Mouse (Mus musculus): ENCODE results near the gene Jmjd1c.
"Not testable (repeated sequence)": the region's sequence is repeated elsewhere in the genome, so short reads cannot be mapped to it uniquely, and the experiment has no call there.

Jmjd1c gene

GRCm38 (mm10) chr10:67100011-67100661, 4.2 kb downstream of the Jmjd1c start:
- DNase-seq (ENCODE audit: extremely low spot score, low read depth, low spot score), result no peak

- no peak for DNase-seq (ENCODE audit: extremely low spot score, low read depth, low spot score)
These were observed 4.9 kb downstream of the Jmjd1c start for GRCm38 (mm10) chr10:67100831-67101251.

- no peak for DNase-seq (ENCODE audit: extremely low spot score, low read depth, low spot score)
These were observed 8.6 kb downstream of the Jmjd1c start for GRCm38 (mm10) chr10:67104543-67104942.

- DNase-seq (ENCODE audit: extremely low spot score, low read depth, low spot score), result no peak
These were observed 9.6 kb downstream of the Jmjd1c start for GRCm38 (mm10) chr10:67105331-67106217.

GRCm38 (mm10) chr10:67106400-67106799, 10.5 kb downstream of the Jmjd1c start:
- no peak for DNase-seq (ENCODE audit: extremely low spot score, low read depth, low spot score)

GRCm38 (mm10) chr10:67107017-67107761, 11.3 kb downstream of the Jmjd1c start:
- DNase-seq (ENCODE audit: extremely low spot score, low read depth, low spot score), result no peak

GRCm38 (mm10) chr10:67108096-67108495, 12.2 kb downstream of the Jmjd1c start:
- DNase-seq (ENCODE audit: extremely low spot score, low read depth, low spot score), result no peak

- DNase-seq (ENCODE audit: extremely low spot score, low read depth, low spot score), result no peak
These were observed 13.7 kb downstream of the Jmjd1c start for GRCm38 (mm10) chr10:67109635-67110034.

GRCm38 (mm10) chr10:67111044-67111798, 15.3 kb downstream of the Jmjd1c start:
- DNase-seq (ENCODE audit: extremely low spot score, low read depth, low spot score), result no peak

- no peak for DNase-seq (ENCODE audit: extremely low spot score, low read depth, low spot score)
These were observed 15.9 kb downstream of the Jmjd1c start for GRCm38 (mm10) chr10:67111799-67112177.

- DNase-seq (ENCODE audit: extremely low spot score, low read depth, low spot score), result not testable (repeated sequence)
These were observed 17.0 kb downstream of the Jmjd1c start for GRCm38 (mm10) chr10:67112967-67113366.

- DNase-seq (ENCODE audit: extremely low spot score, low read depth, low spot score), result no peak
These were observed 17.9 kb downstream of the Jmjd1c start for GRCm38 (mm10) chr10:67113833-67114232.

- no peak for DNase-seq (ENCODE audit: extremely low spot score, low read depth, low spot score)
These were observed 19.2 kb downstream of the Jmjd1c start for GRCm38 (mm10) chr10:67115115-67115514.

- no peak for DNase-seq (ENCODE audit: extremely low spot score, low read depth, low spot score)
These were observed 19.8 kb downstream of the Jmjd1c start for GRCm38 (mm10) chr10:67115666-67116091.

- DNase-seq (ENCODE audit: extremely low spot score, low read depth, low spot score), result no peak
These were observed 20.3 kb downstream of the Jmjd1c start for GRCm38 (mm10) chr10:67116251-67116650.

- no peak for DNase-seq (ENCODE audit: extremely low spot score, low read depth, low spot score)
These were observed 23.4 kb downstream of the Jmjd1c start for GRCm38 (mm10) chr10:67119291-67119690.

GRCm38 (mm10) chr10:67120180-67120579, 24.3 kb downstream of the Jmjd1c start:
- DNase-seq (ENCODE audit: extremely low spot score, low read depth, low spot score), result no peak

GRCm38 (mm10) chr10:67120640-67121039, 24.7 kb downstream of the Jmjd1c start:
- DNase-seq (ENCODE audit: extremely low spot score, low read depth, low spot score), result no peak

GRCm38 (mm10) chr10:67123756-67124155, 27.8 kb downstream of the Jmjd1c start:
- no peak for DNase-seq (ENCODE audit: extremely low spot score, low read depth, low spot score)

GRCm38 (mm10) chr10:67124156-67124555, 28.2 kb downstream of the Jmjd1c start:
- no peak for DNase-seq (ENCODE audit: extremely low spot score, low read depth, low spot score)

Measured in hindlimb bud, embryonic 11.5 days (tissue).